Mouse (Mus musculus): ENCODE measurements at regions not wholly inside any gene's neighbourhood (a gene's known extent, or its start where the extent isn't known, plus 50 kb on each side); places are given as distances from the start of the nearest gene placed in this dataset.

DNA sequence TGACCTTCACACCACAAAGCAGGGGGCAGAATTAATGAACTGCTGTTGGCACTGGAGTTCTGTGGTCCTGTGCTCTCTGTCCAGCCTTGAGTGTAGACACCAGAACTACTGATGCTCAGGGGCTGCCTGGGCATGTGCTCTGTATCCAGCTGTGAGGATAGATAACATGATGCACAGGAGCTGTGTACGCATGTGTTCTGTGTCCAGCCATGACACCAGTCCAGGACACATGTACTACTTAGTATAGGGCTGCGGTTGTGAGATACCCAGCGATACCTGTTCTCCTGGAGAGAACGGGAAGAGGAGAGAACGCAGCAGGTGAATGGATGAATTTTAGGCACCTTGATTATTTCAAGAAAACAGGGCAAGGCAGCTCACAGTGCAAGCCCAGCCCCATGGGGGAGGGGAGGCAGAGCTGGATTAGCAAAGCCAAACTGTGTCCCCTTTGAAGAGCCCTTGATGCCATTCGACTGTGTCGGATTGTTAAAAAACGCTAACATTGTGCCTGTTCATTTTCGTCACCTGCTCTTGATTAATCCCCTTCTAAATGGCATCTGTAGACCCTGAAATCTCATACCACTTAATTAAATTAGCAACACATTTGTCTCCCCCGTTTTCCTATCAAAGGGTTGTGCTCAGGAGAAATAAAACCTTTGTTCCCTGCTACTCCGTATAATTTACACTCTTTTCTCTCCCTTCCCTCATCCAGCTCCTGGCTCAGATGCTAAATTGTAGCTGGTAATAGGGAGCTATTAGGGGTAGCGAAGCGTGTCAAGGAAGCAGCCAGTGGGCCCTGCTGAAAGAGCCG, 218.8 kb upstream of the Irx4 start:
- no peak for DNase-seq

DNA sequence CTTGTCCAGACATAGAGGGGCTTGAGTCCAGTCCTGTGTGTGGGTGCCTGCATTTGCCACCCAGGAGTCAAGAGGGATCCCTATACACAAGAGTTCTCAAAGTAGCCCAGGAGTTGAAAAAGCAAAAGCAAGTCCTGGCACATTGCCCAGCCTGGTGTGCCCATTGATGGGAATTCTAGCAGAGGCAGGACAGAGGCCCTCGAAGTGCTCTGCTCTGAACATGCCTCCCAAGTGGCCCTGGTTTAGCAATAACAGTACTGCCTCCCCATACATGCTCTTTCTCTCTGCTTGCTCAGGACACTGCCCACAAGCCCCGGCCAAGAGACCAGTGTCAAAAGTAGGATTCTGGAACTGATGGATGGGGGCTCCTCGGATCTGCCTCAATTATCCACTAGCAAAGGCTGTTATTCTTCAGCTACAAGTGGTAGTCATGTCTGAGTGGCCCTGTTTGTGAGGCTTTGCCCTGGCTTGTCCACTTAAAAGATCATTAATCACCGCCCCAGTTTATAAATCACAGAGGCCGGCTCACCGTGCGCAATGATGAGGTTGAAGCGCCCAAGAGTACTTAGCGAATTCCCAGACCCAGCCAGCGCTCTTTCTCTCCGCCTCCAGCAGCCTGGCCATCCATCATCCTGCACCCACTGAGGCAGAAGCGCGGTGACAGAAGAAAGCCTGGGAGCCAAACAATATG, 190.3 kb upstream of the Irx4 start:
- DNase-seq, result peak; percentile 17 to 59

DNA sequence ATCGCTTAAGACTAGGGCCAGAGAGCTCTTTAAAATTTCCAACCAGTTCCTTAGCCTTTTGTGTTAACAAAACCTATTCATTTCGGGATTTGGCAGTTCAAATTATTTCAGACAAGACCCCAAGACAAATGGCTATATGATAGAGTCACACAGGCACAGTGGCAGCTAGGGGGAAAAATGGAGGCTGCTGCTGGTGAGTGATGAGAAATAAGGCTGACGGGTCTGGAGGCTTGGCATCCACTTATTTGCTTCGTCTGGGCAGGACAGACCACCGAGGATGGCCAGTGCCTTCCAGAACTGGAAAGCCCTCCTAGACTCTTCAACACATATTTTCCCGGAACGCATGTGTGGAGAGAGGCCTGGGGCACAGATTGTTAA, 189.8 kb upstream of the Irx4 start:
- DNase-seq, result no peak

DNA sequence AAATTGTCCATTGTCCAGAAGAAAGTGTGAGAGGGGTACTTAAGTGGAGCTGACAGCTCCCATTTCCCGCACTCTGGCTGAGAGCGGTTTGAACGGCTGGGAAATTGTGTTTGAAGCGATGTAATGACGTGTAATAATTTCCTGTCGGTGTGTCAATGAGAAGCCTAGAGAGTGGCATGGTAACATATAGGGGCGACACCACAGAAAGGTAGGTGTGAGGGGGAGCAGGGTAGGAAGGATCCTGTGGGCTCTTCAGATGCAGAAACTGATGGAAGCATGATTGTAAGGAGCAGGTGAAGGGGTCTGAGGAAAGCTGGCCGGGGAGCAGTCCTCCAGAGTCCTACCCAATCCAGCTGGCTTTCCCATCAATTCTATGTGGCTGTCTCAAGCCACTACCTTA, 189.2 kb upstream of the Irx4 start:
- no peak for DNase-seq

GRCm38 (mm10) chr13:73071854-73072852, 188.1 kb upstream of the Irx4 start:
- no peak for DNase-seq

- DNase-seq, result peak in 1 of 2 experiments; percentile 20
Observed at GRCm38 (mm10) chr13:73077866-73078430, 182.3 kb upstream of the Irx4 start.

GRCm38 (mm10) chr13:73087815-73088214, 172.5 kb upstream of the Irx4 start:
- peak; percentile 17 to 49 for DNase-seq

- no peak for DNase-seq
Observed at GRCm38 (mm10) chr13:73091886-73092285, 168.4 kb upstream of the Irx4 start.

DNA sequence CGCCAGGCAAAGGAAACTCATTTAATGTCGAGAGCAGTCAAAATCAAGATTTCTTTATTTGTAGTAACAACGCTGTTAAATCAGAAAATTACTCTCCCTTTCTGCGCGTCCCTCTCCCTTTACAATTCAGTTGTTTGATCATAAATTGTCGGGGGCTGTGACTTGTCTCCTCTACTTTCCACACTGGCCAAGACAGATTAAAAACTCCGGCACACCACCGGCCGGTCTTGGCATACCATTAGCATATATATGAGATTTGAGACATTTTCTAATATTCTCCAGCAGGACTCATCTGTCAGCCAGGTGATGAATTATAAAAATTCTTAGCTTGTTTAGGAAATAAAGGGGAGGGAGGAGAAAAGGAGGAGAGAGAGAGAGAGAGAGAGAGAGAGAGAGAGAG, 162.8 kb upstream of the Irx4 start:
- DNase-seq, result no peak

GRCm38 (mm10) chr13:73099407-73099806, 160.9 kb upstream of the Irx4 start:
- no peak for DNase-seq

DNA sequence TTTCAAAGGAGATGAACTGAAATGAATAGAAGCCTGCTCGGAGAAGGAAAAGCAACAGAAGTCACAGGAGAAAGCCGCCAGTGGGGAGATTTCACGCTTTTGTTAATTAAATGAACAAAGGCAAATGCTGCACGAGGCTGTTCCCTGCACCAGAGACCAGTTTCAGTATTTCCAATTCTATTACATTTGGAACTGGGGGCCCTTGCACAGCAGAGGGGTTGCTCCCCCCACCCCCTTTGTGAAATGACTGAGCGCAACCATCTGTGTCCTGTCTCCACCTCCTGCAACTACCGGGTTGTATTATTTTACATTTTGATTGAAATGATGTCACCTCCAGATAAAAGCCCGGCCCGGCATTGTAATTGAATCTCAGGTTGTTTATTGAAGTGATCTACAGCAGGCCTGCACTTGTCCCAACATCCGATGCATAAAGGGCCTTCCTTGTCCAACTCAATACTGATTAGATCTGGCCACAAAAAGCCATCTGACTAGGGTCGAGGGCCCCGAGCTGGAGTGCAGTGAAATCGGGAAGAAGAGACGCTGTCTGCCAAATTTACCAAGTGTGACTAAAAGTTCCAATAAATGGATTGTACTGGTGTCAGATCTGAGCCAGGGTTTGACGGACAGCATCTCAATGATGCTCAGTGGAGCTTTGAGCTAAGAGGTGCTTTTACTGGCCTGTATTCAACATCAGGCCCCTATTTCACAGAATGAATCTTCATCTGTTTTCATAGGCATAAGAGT, 152.9 kb upstream of the Irx4 start:
- no peak for DNase-seq

- DNase-seq, result no peak
Observed at GRCm38 (mm10) chr13:73116822-73117632, 143.3 kb upstream of the Irx4 start.

GRCm38 (mm10) chr13:73117633-73118076, 142.6 kb upstream of the Irx4 start:
- DNase-seq, result no peak

GRCm38 (mm10) chr13:73122945-73123344, 137.3 kb upstream of the Irx4 start:
- no peak for DNase-seq

DNA sequence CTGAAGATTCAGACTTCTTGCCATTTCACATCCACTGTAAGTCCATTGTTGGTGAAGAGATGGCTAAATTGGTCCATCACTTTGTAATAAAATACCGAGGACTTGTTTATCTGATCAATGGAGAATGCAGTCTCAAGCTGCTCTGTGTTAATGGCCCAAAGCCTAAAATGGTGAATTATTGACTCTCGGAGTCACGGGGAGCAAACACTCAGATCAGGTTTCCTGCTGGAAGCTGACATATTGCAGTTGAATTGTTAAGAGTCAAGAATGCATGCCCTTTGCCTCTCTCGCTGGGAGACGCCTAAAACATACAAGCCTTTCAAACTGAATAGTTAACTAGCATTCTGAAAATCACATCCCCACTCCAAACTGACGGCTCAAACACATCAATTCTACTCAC, 129.0 kb upstream of the Irx4 start:
- peak; percentile 21 to 32 for DNase-seq

DNA sequence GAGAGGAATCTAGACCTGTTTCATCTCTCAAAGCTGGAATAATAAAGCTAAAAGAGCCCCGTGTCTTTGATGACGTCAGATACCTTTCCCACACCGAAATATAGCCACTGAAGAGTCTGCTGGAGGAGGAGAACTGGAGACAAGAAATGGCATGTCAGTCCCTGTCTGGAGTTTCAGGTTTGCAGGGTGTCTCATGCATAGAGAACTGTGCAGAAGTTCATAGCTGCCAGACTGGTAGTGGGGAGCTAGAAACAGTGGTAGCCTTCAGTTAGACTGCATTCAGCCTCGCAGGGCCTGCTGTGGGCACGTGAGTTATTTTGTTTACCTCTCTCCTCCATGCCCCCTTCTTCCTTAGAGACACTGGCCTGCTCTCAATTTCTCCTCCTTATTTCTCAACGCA, 127.5 kb upstream of the Irx4 start:
- no peak for DNase-seq

GRCm38 (mm10) chr13:73134929-73135328, 125.3 kb upstream of the Irx4 start:
- no peak for DNase-seq

DNA sequence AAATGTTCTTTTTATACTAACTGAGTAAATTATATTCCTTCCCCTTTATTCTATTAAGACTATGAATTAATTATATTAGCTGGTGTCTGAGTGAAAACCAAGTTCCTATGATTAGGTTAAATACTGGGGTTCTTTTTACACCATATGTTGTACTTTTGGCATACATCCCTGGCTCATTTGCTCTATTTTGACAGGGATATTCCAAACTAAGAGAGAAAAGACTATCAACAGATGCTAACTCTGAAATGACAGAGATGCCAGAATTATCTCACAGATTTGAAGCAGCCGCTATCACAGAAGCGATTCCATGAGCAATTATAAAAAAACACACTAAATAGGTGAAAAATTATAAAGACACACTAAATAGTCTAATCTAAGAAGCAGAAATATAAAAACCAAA, 119.0 kb upstream of the Irx4 start:
- DNase-seq, result no peak

DNA sequence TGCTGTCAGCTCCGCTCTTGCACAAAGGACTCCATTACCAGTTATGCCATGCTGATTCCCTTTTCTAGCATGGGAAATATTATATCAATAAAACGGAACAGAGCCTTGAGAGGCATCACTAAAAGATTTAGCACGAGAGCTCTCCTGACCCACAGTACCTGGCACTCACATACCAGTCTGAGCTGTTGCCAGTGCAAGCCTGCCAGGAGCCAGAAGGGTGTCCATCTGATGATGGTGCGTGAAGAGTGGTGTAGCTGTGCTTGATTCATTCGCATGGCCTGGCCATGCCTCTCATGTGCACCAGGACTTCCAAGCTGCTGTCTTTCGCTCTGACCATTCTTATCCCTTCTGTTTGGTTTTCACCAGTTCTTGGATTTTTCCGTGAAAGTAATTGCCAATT, 102.3 kb upstream of the Irx4 start:
- no peak for DNase-seq

- no peak for DNase-seq
Observed at GRCm38 (mm10) chr13:73159454-73159853, 100.8 kb upstream of the Irx4 start.

GRCm38 (mm10) chr13:73159865-73160264, 100.4 kb upstream of the Irx4 start:
- DNase-seq, result no peak

Measured in kidney, postnatal 36 days (tissue).